Mouse (Mus musculus): ENCODE results near the gene Lef1. TPM values are rescaled to one million over a fixed set of nuclear protein-coding genes. Genes with fewer than 3 reads are reported as not detected.

Gene Lef1
- polyA plus RNA-seq (2017; shearing (Covaris generic)), result 100 to 1,000 TPM; 208 to 272 TPM

DNA sequence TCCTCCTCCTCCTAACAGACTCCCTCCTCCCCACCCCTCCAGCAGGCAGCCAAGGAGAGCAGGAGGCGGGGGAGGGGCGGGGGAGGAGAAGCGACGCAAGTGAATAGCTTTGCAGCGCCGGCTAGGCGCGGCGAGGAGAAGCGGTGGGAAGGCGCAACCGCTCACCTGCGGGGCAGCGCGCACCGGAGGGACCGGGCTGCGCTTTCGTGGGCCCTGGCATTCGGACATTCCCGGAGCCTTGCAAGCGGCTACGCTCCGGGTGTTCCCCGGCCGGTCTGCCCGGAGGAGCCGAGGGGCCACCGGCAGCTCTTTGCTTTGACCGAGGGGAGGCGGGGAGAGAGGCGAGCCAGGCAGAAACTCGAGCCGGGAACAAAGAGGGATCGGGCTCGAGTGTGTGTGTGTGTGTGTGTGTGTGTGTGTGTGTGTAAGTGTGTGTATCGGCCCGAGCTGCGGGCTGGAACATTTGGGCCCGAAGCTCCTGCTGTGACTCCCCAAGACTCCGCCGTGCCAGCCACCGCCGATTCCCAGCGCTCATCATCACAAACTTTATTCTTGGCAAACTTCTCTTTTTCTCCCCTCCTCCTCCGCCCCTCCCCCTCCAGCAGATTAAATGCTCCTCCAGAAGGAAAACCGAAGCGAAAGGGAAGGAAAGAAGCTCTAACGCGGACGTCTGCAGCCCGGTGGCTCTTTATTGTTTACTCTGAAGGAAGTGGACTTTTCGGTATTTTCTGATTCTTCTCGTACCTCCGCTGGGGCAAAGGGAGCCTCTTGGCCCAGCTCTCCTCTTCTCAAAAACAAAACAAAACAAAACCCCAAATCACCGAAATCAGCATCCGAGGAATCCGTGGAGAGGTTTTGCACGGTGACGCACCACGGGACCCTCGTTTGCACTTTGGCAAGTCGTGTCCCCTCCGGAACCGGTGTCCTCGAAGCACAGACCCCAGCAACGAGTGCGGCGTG is at the start of gene Lef1:
Lef1 (plus strand) TSS at position 281 of the 960 bp plus-strand sequence.
- no peak for ATAC-seq

DNA sequence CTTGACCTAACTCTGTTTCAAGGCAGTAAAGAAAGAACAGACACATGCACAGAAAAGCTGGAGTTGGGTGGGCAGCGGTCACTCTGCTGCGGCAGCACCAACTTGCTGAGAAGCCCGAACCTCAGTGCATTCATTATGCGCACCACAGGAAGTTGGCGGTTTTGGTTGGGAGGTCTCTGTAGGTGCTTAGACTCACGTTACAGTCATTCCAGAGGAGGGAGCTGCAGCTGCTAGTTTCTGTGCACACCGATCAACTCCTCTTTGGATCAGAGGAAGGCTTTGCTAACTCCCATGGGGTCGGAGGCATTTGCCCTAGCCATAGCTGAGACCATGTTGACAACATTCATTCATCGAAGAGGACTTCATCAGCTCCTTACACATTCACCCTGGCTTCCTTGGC is 45.3 kb upstream of the Lef1 start:
- ATAC-seq, result no peak

GRCm38 (mm10) chr3:131066171-131066570 is 44.1 kb upstream of the Lef1 start:
- ATAC-seq, result no peak

GRCm38 (mm10) chr3:131068000-131068399 is 42.3 kb upstream of the Lef1 start:
- no peak for ATAC-seq

- no peak for ATAC-seq
These were observed 40.1 kb upstream of the Lef1 start for GRCm38 (mm10) chr3:131070210-131070609.

DNA sequence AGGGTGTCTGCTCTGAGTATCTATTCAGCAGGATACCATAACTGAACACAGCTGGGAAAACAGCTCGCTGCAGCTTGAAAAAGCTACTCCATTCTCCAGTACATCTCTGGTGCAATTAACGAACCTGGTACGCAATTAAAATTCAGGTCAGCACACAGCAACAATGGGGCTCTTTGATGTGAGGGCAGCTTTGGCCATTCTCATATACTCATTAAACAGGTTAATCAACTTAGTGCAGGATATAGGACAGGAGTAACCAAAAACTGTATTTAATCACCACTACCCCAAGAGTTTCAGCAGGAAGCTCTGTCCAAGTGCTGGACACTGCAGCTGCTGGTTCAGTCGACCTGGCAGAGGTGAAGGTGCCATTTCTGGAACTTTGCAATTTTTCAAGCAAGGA is 37.6 kb upstream of the Lef1 start:
- no peak for ATAC-seq

GRCm38 (mm10) chr3:131073946-131074345 is 36.3 kb upstream of the Lef1 start:
- no peak for ATAC-seq

- ATAC-seq, result no peak
These were observed 32.1 kb upstream of the Lef1 start for GRCm38 (mm10) chr3:131078041-131078621.

GRCm38 (mm10) chr3:131078719-131079118 is 31.6 kb upstream of the Lef1 start:
- no peak for ATAC-seq

GRCm38 (mm10) chr3:131083722-131084121 is 26.5 kb upstream of the Lef1 start:
- ATAC-seq, result no peak

DNA sequence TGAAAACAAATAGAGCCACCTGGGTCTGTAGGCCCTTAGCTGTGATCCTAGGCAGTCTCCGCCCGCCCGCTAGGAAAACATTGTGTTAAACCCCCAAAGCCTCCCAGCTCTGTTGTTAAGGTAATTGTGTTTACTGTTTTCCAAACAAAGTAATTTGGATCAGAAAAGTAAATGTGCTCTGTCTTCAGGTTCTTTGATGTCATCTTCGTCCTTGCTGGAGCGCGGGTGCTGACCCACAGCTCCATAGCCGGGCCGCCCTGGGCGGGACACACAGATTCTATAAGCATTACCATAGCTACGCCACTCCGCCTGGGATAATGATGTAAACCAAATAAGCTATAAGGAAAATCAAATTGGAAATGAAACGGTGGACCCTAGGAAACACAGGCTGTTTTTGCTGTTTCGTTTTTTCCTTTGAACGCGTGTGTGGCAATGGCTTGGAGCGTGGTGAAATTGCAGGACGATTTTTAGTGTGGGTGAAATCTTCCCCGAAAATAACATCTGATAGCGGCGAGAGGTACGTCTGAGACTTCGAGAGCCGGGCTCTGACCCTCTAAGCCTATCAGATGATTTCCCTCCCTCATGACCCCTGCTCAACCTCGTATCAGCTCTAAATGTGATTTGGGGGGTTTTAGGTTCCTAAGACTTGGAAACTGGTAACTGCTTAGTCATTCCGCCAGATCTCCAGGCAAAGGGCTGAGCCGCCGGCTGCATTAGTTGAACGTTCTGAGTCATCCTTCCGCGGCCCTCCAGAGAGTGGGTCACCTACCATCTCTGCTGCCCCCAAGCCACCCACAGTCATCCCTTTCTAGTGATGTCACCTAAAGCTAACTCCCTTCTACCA is 25.3 kb upstream of the Lef1 start:
- peak; percentile 47 for ATAC-seq

GRCm38 (mm10) chr3:131085978-131086377 is 24.3 kb upstream of the Lef1 start:
- no peak for ATAC-seq

- ATAC-seq, result no peak
These were observed 20.6 kb upstream of the Lef1 start for GRCm38 (mm10) chr3:131089721-131090120.

GRCm38 (mm10) chr3:131092113-131092512 is 18.2 kb upstream of the Lef1 start:
- no peak for ATAC-seq

GRCm38 (mm10) chr3:131093736-131094135 is 16.5 kb upstream of the Lef1 start:
- peak; percentile 80 for ATAC-seq

- ATAC-seq, result no peak
These were observed 14.2 kb upstream of the Lef1 start for GRCm38 (mm10) chr3:131096105-131096504.

GRCm38 (mm10) chr3:131102191-131102774 is 8.0 kb upstream of the Lef1 start:
- ATAC-seq, result no peak

DNA sequence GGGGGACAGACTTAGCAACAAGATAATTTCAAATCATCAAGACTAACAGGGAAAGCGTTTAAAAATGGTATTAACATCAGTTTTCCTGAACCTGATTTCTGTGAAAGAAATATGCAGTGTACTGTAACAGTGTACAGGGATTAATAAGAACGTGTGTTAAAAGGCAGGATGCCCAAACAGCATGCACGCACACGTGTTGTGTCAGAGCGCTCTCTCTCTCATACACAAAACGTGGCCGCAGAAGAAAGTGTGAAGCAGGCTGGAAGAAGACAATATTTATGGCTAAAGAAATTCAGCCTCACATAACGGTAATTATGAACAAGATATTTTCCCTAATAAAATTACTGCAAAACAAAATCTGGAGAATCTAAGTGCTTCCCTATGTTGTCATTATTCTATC is 4.9 kb upstream of the Lef1 start:
- no peak for ATAC-seq

GRCm38 (mm10) chr3:131105940-131106401 is 4.3 kb upstream of the Lef1 start:
- peak; percentile 63 for ATAC-seq

- no peak for ATAC-seq
These were observed 3.6 kb upstream of the Lef1 start for GRCm38 (mm10) chr3:131106451-131107291.

- ATAC-seq, result no peak
These were observed 2.8 kb upstream of the Lef1 start for GRCm38 (mm10) chr3:131107301-131108093.

Measured in CD4-positive, CD25-positive, alpha-beta regulatory T cell, adult 4 months (primary cell).